Mouse (Mus musculus) MN1 (cell line): ENCODE results near the gene Flcn.
"Not testable (repeated sequence)": the region's sequence is repeated elsewhere in the genome, so short reads cannot be mapped to it uniquely, and the experiment has no call there.

Experiments used
- DNase-seq: peaks from one replicate; pipeline ENCODE4 v3.0.0-alpha.2; 2016; ENCODE audit warnings: low spot score

Flcn gene

DNA sequence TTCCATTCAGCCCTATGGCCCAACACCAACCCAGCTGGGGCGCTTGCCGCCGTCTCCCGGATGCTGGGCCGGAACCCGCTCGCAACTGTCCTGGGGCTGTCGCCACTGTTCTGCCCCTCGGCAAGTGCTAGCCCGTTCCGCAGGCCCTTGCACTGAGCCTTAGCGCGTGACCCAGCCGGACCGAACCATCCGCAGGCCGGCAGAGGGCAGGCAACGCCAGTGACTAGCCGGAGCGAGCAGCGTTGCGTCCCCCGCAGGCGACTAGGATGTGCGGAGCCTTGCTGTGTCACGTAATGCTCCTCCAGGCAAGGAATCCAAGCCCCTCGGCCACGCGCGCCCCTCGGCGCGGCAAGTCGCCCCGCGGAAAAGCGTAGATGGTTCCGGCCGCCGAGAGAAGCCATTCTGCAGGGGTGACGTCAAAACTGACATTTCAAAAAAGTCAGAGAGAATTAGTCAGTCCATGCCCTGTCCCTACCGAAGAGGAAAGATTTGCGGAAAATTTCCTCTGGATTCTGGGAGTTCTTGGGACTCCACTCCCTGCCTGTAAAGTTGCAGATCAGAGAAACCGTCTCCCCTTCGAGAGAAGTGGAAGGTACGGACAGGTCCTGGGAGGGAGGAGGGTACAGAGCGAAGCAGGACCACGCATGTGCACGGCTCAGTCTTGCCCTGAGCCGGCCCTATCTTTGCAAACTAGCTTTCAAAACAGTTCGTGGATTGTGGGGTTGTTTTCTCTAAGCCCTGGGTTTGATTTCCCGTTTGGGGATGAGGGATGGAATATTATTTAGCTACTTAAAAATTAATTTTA lies at the start of gene Flcn:
Flcn (minus strand) TSS at position 347 of the 805 bp plus-strand sequence.
- peak; percentile 92 for DNase-seq

DNA sequence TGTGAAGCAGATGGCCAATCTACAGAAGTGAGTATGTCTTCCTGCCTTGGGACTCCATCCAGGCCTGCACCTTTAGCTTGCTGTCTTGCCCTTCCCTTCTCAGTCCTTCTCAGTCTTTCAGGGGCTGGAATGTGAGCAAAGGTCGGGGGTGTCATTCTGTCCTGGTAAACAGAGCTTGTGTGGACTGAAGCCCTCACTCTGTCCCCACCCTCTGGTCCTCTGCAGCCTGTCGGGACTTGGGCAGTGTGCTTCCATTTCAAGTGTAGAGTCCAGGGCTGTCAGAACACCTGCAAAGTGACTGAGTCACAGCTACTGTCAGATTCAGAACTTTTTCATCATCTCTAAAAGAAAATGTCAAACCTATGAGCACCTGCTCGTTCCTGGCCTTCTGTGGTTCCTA lies 43.0 kb upstream of the Flcn start:
- DNase-seq = no peak

DNA sequence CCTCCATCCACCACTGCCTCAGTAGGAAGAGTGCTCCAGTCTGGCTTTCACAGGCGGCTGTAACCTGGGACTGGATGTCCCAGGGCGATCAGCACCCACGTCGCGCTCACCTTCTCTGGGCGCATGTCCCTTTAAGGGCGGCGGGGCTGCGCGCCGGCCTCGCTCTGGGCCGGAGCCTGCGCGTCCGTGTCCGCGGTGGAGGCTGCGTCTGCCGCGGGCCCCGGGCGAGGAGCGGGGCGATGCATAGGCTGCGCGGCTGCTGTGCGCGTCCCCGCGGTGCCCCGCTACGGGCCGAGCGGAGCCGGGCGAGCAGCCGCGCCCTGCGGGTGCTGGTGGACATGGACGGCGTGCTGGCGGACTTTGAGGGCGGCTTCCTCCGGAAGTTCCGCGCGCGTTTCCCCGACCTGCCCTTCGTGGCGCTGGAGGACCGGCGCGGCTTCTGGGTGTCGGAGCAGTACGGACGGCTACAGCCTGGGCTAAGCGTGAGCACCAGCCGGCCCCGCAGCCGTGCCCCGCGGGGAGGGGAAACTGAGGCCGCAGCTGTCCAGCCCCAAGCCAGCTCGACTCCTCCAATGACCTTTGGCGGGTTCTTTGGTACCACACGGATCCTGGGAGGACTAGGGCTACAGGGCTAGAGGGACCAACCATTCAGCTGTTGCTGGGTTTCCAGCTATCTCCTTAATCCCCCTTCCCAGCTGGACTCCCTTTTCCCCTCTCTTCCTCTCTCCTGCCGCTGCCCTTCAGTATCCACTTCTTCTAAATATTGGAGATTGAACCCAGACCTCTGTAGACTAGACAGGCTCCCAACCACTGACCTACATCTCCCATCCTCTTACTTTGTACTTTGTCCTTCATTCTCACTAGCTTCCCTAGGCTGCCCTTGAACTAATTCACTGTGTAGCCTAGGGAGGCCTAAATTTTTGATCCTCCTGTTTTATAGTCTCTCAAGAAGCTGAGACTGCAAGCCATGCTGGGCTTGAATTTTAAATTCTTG lies 38.4 kb upstream of the Flcn start:
- DNase-seq = peak; percentile 89

DNA sequence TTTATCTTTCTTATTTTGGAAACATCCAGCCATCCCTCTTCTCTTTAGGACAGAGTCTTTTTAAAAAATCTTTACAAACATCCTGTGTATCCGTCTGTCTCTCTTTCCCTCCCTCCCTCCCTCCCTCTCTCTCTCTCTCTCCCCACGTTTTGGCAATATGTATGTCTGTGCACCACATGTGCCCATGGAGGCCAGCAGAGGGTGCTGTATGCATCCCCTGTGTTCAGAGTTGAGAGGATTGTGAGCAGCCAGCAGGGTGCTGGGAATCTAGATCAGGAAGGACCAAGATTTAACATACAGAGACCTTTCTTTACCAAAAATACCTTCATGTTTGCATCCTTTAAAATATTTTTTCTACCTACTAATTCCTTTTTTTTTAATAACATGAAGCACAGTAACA lies 37.3 kb upstream of the Flcn start:
- peak; percentile 78 for DNase-seq

DNA sequence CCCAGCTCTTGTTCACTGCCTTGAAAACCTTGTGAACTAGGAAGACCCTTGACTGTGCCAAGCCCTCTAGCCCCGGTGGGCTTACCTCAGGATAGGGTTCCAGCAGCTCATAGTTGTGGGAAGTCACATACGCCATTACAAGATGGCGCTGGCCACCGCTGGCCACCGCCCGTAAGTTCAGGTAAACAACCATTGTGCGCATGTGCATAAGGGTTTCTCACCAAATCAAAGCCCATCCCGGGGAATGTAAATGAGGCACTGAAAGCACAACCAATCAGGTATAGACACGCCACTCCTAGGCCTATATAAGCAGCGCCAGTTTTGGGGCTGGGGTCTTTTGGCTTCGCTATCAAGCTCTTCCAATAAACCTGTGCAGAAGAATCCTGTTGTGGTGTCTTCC lies 36.5 kb upstream of the Flcn start:
- no peak for DNase-seq

DNA sequence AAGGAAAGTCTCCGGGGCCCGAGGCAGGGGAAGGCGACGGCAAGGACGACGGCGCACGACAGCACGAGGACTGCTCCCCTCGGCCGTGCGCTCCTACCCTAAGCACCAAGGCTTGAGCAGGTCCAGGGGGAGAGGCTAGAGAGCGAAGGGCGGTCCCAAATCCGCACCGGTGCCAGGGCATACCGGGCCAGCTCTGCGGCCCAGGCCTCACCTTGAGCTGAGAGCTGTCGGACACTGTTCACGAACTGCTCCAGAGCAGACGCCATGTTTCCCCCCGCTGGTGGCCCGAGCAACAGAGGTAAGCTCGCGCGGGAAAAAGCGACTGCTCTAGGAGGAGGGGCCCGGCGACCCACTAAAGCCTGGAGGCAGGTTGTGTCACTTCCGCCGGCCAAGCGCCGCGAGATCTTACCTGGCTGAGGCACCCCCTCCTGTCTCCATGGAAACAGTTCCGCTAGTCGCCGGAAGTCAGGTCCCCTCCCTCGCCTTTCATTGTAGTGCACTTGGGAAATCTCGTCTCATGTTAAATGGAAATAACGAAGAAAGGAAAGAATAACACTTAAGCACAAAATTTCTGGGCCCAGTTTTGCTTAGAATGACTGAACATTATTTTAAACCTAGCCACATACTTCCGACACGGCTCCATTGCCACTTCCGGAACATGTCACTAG lies 29.8 kb upstream of the Flcn start, which contains the start of gene Cops3:
Cops3 (minus strand) TSS at position 380 of the 668 bp plus-strand sequence.
- DNase-seq = peak; percentile 99

DNA sequence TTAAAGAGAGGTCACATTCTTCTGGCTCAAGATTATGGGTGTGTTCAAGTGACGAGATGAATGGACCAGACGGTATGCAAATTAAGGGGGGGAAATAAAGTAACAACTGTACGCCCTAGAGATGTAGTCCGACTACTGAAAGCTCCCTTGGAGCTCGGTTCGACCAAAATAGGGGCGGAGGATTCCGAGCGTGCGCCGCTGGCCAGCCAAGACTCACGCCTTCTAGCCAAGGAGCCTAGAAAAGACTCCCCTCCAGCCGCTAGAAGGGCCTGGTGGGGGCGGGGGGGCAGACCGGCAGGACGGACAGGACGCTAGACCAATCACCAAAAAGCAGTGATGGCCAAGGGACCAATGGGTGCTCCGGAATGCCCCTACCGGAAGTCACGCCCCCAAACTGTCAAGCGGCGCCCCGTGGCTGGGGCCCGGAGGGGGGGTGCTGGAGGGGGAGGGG lies 29.2 kb upstream of the Flcn start, which contains the start of gene Nt5m:
Nt5m (plus strand) TSS at position 440 of the 451 bp plus-strand sequence.
- DNase-seq = peak; percentile 97

DNA sequence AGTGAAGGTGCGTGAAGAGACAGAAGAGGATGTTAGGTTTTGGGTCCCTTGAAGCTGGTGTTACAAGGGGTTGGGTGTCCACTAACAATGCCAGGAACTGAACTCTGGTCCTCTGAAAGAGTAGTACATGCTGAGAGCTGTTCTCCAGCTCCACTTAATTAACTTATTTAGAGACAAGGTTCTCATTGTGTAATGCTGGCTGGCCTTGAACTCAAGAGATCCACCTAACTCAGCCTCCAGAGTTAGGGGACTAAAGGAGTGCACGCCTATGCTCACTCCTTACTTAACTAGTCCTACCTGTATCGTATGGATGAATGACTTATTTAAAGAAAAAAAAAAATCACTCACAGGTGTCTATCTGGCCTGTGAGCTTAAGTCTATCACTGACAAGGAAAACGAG lies 28.6 kb upstream of the Flcn start:
- DNase-seq = peak; percentile 30

DNA sequence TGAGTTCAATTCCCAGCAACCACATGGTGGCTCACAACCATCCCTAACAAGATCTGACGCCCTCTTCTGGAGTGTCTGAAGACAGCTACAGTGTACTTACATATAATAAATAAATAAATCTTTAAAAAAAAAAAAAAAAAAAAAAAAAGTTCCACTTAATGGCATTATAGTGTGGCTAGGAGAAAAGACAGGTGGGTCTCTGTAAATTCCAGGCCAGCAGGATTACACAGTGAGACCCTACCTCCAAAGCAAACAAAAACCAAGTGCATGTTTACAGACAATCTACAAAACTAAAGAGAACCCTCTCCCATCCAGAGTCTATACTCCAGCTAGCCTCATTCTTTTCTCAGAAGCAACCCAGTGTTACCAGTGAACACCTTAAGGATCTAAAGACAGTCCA lies 28.0 kb upstream of the Flcn start:
- DNase-seq = not testable (repeated sequence)

DNA sequence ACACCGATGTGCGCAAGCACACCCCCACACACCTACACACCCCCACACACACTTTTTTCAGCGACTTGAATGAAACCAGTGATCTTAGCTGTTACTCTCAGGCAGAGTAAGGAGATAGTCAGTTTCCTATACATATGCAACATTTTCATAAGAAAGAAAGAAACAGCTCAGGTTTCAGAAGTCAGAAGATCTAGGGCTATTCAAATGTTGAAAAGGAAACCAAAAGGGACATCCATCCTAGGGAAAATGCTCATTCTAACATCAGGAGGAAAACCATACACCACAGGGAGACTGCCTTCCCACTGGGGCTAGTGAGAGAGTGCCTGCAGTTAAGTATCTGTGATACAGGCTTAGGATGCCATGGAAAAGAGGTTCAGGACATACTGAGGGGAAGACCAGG lies 11.8 kb upstream of the Flcn start:
- no peak for DNase-seq

DNA sequence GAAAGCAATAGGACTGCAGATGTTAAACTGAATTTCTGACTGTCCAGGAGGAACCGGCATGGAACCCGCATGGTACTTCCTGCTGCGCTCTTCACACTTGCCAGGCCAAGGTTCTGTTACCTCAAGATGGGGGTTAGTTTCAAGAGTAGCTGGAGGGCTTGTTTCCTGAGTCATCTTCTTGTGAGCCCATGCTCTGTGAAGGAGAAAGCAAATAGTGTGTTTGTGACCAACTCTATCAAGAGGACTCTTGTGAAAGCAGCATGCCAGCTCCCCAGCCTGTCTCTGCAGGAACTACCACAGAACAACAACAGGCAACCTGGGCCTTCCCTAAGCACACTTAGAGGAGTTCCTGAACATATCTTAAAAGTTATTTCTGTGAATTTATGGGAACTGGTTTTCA lies 8.1 kb upstream of the Flcn start:
- DNase-seq = no peak

DNA sequence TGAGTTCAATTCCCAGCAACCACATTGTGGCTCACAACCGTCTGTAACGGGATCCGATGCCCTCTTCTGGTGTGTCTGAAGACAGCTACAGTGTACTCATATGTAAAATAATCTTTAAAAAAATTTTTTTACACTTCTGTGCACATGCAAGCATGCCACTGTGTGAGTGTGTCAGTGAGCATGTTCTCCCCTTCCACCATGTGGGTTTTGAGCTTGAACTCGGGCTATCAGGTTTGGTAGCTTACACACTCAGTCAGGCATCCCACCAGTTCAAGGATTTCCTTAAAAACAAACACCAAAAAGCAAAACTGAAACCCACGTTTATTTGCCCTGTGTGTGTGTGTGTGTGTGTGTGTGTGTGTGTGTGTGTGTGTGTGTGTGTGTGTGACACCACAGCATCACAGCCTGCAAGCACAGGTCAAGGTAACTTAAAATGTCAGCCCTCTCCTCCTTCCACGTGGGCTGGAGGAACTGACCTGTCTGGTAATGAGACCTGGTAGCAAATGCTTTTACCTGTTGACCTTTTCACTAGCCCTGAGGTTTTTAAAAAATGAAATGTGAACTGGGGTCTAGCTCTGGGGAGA lies 5.8 kb upstream of the Flcn start:
- no peak for DNase-seq

DNA sequence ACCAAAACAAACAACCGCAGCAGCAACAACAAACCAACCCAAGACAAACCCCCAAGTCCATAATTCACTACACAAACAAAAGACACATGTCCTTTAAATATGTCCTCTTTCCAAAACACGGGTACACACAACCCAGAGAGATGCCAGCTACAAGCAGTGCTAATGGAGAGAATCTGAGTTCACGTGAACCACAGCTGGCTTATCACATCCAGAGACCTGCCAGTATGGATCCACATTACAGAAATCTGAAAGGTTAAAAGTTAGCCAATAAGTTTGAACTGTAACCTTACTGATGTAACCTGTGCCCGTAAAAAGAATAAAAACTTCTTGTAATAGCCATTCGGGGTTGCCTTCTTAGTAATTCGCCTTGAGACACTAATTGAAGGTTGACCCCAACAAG lies 5.1 kb upstream of the Flcn start:
- no peak for DNase-seq

DNA sequence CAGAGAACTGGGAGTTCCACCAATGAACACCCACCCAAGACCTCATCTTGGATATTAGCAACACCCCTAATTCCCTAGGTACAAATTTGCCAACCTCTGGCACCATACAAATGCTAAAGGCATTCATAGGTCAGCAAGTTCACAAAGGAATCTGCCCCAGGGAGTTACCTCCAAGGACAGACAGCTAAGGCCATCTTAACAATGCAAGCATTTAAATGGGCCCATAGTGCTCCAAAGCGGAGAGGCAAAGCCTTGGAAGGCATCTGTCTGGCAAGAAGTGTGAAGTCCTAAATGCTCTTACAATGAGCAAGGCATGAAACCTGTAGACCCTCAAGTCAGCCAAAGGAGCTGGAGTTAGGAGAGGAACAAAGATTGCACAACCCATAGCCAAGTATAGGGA lies 4.5 kb upstream of the Flcn start:
- no peak for DNase-seq

DNA sequence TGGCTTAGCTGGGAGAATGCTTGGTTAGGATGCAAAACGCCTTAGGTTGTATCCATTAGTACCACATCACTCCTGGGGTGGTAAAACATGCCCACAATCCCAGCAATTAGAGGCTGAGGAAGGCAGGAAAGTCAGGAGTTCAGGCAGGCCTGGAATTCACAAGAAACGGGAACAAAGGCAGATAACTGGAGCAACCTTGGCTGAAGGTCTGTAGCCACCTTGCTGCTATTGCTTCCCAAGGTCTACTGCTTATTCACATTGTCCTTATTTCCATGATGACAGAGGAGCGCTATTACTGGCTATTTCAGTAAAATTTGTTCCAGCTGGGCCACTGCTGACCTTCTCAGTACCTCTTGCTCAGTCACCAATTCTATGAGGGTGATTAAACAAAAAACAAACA lies 3.5 kb upstream of the Flcn start:
- DNase-seq = no peak

DNA sequence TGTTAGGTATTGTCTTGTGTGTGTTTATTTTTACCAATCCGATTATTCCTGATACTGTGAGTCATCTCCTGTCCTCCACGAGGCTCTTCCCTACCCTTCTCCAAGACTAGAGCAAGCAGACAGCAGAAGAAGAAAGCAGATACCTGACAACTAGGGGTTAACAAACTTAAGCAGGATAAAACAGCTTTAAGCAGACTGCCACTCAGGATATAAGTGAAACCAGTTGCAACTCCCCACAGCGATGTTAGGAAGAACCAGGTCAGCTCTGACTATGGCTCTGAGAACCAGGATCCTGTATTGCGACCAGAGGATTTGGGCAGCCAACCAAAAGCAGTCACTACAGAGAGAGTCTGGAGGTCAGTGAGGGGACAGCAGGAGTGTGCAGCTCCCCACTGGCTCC lies 1.4 kb upstream of the Flcn start:
- peak; percentile 75 for DNase-seq

DNA sequence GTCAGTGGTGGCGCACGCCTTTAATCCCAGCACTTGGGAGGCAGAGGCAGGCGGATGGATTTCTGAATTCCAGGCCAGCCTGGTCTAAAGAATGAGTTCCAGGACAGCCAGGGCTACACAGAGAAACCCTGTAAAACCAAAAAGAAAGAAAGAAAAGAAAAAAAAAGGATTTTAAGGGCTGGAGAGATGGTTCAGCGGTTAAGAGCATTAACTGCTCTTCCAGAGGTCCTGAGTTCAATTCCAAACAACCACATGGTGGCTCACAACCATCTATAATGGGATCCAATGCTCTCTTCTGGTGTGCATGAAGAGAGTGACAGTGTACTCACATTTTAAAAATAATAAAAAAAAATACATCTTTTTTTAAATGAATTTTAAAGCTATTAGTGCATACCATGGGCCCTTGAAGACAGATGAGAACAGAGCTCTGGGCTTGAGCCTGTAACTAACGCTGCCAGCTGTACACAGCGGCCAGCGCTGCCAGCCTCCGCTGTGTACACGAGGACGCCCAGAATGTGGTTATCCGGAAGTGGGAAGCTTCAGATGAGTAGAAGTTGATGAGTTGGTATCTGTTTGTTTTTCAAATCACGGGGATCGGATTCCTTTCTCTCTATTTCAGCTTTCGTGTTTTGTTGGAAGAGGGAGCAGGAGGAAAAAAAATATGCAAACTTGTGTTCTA lies 803 bp upstream of the Flcn start:
- DNase-seq = peak; percentile 73

DNA sequence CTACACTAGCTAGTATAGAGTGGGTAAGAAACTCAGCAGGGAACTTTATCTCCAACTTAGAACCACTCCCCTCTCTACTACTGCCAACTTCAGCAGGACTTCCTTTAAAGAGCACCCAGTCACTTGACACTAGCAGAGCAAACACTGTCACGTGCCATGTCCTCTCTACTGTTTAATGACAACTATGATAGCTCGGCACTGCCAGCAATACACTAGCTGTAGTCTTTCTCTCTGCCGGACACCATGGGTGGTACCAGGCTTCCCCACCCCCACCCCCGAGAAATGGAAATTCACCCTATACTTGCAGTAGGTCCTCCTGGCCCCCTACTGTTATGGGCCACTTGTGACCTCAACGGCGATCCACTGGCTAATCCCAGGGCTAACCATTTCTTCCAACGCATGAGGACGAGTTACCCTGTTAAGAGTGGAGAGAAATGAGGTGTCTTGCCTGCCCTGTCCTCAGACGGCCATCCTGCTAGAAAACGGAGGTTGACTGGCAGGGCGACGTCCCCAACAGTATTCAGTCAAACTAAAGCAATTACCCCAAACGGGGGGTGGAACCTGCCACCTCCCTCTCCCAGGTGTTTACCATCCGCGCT lies 646 bp downstream of the Flcn start:
- DNase-seq = peak; percentile 64

DNA sequence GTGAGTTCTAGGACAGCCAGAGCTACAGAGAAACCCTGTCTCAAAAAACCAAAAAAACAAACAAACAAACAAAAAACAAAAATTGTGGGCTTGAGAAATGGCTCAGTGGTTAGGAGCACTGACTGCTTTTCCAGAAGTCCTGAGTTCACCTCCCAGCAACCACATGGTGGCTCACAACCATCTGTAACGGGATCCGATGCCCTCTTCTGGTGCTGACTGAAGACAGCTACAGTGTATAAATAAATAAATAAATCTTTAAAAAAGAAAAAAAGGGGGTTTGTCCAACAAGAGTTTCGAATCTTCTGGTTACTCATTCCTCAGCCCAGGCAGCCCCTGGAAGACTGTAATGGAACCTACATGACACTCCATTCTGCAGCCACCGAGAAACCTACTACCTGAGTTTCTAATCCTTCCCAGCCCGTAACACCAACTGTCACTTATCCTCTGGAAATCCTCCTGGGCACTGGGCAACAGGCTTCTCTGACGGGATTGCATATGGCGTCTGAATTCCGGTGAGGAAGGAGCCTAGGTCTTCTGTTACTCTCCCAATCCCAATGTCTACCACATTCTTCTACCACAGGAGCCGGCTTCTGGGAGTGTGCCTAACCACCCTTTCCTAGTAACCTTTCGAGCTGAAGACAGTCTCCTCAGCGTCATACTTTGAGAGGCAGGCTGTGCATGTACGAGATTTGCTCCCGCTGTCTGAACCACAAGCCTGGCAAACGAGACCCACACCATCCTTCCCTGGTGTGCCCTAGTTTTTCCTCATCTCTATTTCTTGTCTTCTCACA lies 1.5 kb downstream of the Flcn start:
- no peak for DNase-seq

DNA sequence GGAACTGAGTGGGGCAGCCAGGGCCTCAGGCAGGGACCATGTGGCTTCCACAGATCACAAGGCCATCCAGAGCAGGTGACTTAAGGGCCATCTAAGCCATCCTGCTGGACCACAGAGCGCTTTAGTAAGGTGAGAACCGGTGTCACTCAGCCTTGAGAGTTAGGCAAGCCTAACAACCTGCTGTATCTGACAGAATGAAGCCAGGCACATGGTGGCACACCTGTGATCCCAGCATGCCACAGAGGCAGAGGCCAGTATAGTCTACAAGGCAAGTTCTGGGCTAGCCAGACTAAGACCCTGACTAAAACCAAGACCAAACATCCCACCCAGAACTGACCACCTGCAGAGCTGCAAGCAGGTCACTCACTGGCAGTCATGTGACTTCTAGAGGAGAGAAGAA lies 4.2 kb downstream of the Flcn start:
- no peak for DNase-seq
